Mouse (Mus musculus) ES-Bruce4 (cell line): ENCODE results near the gene Crtam. TPM values are rescaled to one million over a fixed set of nuclear protein-coding genes. Genes with fewer than 3 reads are reported as not detected.

Source experiments
- H3K27ac ChIP-seq: 2 replicates; pipeline ENCODE4 v1.5.1; 2012; ENCODE audit warnings: low read length, inconsistent platforms; ENCODE audit not compliant: insufficient read depth
- H3K27me3 ChIP-seq: 2 replicates; pipeline ENCODE4 v1.6.1; 2012; ENCODE audit warnings: mild to moderate bottlenecking, low read length, inconsistent platforms; ENCODE audit not compliant: control insufficient read depth, poor library complexity, insufficient read depth, severe bottlenecking
- H3K36me3 ChIP-seq: 2 replicates; pipeline ENCODE4 v1.6.1; 2012; ENCODE audit warnings: inconsistent platforms, mild to moderate bottlenecking, low read length, moderate library complexity; ENCODE audit not compliant: control insufficient read depth, poor library complexity, insufficient read depth, severe bottlenecking
- H3K4me1 ChIP-seq: one replicate; pipeline ENCODE4 v1.8.1; 2011; ENCODE audit warnings: low read length; ENCODE audit not compliant: control insufficient read depth, insufficient read depth
- H3K4me3 ChIP-seq: 2 replicates; pipeline ENCODE4 v1.5.1; 2011; ENCODE audit warnings: low read depth, mild to moderate bottlenecking, low read length
- H3K9ac ChIP-seq: 2 replicates; pipeline ENCODE4 v1.6.1; 2012; ENCODE audit warnings: low read depth, mild to moderate bottlenecking, inconsistent platforms; ENCODE audit not compliant: poor library complexity, severe bottlenecking
- H3K9me3 ChIP-seq: replicated peaks from 2 replicates; pipeline ENCODE4 v1.6.1; 2012; ENCODE audit warnings: mild to moderate bottlenecking, low read length, inconsistent platforms; ENCODE audit not compliant: control insufficient read depth, poor library complexity, insufficient read depth, severe bottlenecking
- CTCF ChIP-seq: IDR thresholded peaks from one replicate; pipeline ENCODE4 v1.8.1; 2011; ENCODE audit warnings: low read depth, low read length
- EP300 ChIP-seq: IDR thresholded peaks from 2 replicates; pipeline ENCODE4 v1.6.1; 2011; ENCODE audit warnings: low read depth, low read length; ENCODE audit not compliant: insufficient read depth
- POLR2A ChIP-seq: IDR thresholded peaks from one replicate; pipeline ENCODE4 v1.8.1; 2011; ENCODE audit warnings: low read length; ENCODE audit not compliant: insufficient read depth
- polyA plus RNA-seq: library from polyadenylated mRNA; stranded (reverse); fragments of >200 nt; gene quantifications from 2 replicates; pipeline ENCODE4 v1.2.4, GENCODE M21; 2011; ENCODE audit warnings: low read depth; ENCODE audit not compliant: missing spikeins, insufficient read depth, insufficient read length

Gene Crtam
- polyA plus RNA-seq, 1 experiment = not detected

DNA sequence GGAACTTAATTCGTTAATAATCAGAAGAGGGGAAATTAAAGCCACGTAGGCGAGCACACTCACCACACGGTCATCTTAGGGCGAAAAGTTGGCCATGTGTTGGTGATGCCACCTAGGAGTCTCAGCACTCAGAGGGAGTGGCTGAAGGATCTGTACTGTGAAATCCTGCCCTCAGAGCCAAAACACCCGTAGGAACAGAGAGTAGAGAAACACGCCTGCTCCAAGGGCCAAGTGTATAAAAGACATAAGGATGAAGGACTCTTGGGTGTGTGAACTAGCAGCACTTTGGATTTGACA, 40.1 kb downstream of the Crtam start:
- peak overlapping the region; percentile 52 for H3K4me3 ChIP-seq
- peak overlapping the region; percentile 63; the same call in 1 of the 2 replicates for H3K9ac ChIP-seq
- no peaks in the 10 kb centered on the region for H3K4me1 ChIP-seq
- no peak for TF ChIP-seq CTCF
- TF ChIP-seq EP300 = no peak
- no peak for TF ChIP-seq POLR2A
- H3K36me3 ChIP-seq = no peaks in the 10 kb centered on the region
- H3K27me3 ChIP-seq = peaks cover 8% of the 10 kb centered on the region
- H3K27ac ChIP-seq = no peak overlapping the region
- no peaks in the 10 kb centered on the region for H3K9me3 ChIP-seq

DNA sequence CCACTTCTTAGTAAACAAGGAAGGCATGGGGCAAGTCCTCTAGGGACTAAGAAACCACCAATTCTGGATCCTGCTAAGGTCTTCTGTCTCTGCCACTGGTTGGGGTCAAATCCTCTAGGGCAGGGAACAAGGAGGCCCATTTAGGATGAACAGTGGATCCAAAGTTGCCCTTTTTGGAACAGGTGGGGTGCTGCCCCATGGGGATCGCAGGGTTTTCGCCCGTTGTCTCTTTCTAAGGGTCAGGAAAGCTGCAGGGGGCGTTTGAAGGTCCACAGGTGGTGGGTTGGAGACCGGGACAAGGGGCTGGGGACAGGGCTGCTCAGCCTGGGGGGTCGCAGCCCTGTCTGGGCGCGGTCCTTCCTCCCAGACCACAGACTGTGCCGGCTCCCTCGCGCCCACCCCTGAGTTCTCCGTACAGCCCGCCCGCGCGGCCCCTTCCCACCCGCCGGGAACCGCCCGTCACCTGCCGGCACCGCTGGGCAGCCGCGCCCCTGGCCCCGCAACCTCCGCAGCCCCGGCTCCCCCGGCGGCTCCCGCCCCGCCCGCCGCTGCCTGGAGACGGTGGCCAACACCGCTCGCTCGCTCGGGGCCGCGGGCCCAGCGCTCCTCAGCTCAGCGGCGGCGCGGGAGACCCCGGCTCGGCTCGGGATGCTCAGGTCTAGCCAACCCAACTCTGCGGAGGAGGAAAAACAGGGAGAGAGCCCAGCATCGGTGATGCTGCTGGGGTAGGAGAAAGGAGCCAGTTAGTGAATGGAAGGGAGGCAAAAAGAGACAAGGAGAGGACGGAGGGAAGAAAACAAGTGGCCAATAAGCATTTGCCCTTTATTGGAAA, 40.6 kb downstream of the Crtam start, which contains the start of gene Jhy:
Gene Jhy (minus strand): TSS at position 533 of the 832 bp plus-strand sequence.
- H3K27me3 ChIP-seq = peaks cover 8% of the 10 kb centered on the region
- no peaks in the 10 kb centered on the region for H3K36me3 ChIP-seq
- TF ChIP-seq POLR2A (no peak), CTCF (no peak), EP300 (no peak)
- no peaks in the 10 kb centered on the region for H3K9me3 ChIP-seq
- H3K4me3 ChIP-seq = peak within 1 kb of the TSS; percentile 52
- H3K9ac ChIP-seq = peak within 1 kb of the TSS; percentile 63
- no peaks in the 10 kb centered on the region for H3K4me1 ChIP-seq
- H3K27ac ChIP-seq = no peak within 1 kb of the TSS

DNA sequence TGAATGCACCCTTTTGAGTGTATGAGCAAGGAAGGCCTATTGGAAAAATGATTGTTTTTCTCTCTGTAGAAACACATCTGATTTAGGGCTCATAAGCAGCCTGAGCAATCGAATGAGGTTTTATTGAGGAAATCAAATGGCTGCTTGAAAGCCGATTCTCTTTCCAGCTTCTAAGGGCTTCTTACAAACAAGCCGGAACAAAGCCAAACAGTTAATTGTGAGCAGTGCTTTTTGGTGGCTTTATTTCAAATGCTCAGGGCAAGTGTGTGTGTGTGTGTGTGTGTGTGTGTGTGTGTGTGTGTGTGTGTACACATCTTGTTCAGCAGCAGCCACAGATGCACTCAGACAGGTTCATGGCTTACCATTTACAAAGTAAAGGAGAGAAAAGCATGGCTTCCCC, 43.0 kb downstream of the Crtam start:
- Histone ChIP-seq H3K27ac (no peak overlapping the region), H3K4me1 (no peaks in the 10 kb centered on the region), H3K27me3 (peaks cover 8% of the 10 kb centered on the region), H3K36me3 (no peaks in the 10 kb centered on the region), H3K9me3 (no peaks in the 10 kb centered on the region), H3K4me3 (no peak overlapping the region), H3K9ac (no peak overlapping the region)
- TF ChIP-seq EP300 (no peak), CTCF (no peak), POLR2A (no peak)

DNA sequence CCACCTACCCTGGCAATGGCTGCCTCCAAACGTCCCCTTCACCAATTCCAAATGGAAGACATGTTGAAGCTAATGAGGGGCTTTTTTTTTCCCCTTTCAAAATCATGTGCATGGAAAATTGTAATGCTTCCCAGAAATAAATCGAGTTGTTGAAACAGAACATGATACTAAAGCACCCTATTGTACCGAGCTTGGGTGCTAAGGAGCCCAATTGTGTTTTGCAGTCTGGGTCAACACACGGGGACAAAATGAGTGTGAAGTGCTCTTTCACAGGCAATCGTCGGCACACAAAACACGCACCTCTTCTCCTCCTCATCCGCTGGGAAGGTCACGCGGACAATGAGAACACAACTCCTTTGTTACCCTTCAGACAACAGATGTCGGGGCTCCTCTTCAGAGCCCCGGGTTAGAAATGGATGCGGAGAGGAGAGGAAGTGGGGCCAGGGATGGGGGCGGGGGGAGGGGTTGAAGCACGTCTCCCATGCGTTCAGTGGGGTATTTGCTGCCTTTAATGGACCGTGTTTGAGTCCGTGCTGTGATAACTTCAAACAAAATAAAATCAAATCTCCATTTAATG, 55.3 kb downstream of the Crtam start:
- TF ChIP-seq EP300 = 0 out of 2 replicates have a peak, but pooled peaks have one; percentile 58
- no peak for TF ChIP-seq CTCF
- peaks cover 2% of the 10 kb centered on the region for H3K4me1 ChIP-seq
- H3K27ac ChIP-seq = no peak overlapping the region
- no peak overlapping the region for H3K4me3 ChIP-seq
- H3K9ac ChIP-seq = no peak overlapping the region
- H3K9me3 ChIP-seq = no peaks in the 10 kb centered on the region
- H3K27me3 ChIP-seq = no peaks in the 10 kb centered on the region
- no peaks in the 10 kb centered on the region for H3K36me3 ChIP-seq

DNA sequence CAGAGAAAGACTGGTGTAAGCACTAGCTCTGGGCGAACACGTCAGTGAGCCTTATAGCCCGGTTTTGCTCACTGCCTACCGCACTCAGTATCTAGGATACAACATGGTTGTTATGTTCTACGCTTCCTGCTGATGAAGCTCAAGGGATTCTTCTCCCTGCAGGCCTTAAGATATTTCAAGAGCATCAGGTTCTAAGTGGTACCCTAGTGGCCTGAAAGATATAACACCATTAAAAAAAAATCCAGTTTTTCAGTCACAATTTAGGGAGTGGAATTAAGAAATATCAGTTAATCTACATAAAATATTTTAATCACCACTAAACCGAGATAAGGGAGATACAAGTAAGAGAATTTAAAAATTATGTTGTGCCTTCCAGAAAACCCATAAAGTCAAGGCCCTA, 56.0 kb downstream of the Crtam start:
- Histone ChIP-seq H3K27me3 (no peaks in the 10 kb centered on the region), H3K4me3 (no peak overlapping the region), H3K4me1 (peaks cover 2% of the 10 kb centered on the region), H3K9ac (no peak overlapping the region), H3K27ac (no peak overlapping the region), H3K9me3 (no peaks in the 10 kb centered on the region), H3K36me3 (no peaks in the 10 kb centered on the region)
- no peak for TF ChIP-seq EP300
- TF ChIP-seq POLR2A = no peak
- no peak for TF ChIP-seq CTCF

DNA sequence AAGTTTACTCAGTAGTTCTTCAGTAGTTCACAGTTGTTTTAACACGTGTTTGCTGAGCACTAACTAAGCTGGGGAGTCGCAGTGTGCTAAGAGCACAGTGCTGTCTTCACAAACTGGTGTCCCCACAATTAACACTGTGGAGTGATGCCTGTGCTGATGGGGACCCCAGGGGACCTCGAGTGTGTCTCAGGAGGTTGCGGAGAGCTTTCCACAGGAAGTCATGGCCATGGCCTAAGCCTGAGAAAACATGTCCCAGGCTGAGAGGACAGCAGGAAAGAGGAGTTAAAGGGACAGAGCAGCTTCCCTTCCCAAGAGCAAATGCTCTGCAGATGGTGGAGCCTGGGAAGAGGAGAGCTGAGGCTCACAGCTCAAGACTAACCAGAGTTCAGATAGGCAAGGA, 57.3 kb downstream of the Crtam start:
- Histone ChIP-seq H3K9ac (no peak overlapping the region), H3K9me3 (no peaks in the 10 kb centered on the region), H3K4me1 (peaks cover 2% of the 10 kb centered on the region), H3K27me3 (no peaks in the 10 kb centered on the region), H3K36me3 (no peaks in the 10 kb centered on the region), H3K27ac (no peak overlapping the region), H3K4me3 (no peak overlapping the region)
- TF ChIP-seq POLR2A (no peak), EP300 (no peak), CTCF (no peak)
